Mouse (Mus musculus) small intestine, adult 2 months (tissue): ENCODE measurements around the gene Scap.

ENCODE experiments used
- CTCF ChIP-seq: fragments of 200-500 bp; IDR thresholded peaks from 2 replicates; pipeline ENCODE4 v1.5.1; 2012; ENCODE audit warnings: low read depth, mild to moderate bottlenecking, control low read depth, inconsistent platforms, low read length, moderate library complexity, mixed read lengths; ENCODE audit not compliant: insufficient replicate concordance, insufficient read length; ENCODE audit errors: extremely low read depth
- POLR2A ChIP-seq: fragments of 200-500 bp; IDR thresholded peaks from 2 replicates; pipeline ENCODE4 v1.6.1; 2012; ENCODE audit warnings: low read depth, mild to moderate bottlenecking, control low read depth, inconsistent platforms, low read length, moderate library complexity

GRCm38 (mm10) chr9:110431241-110431640, 98.2 kb downstream of the Scap start:
- no peak for TF ChIP-seq CTCF
- no peak for TF ChIP-seq POLR2A
